8 mouse cellular contexts compared by ENCODE assay signal in genomic region chr11:32226124-32226871, GRCm38 (mm10). TPM values are rescaled to one million over a fixed set of nuclear protein-coding genes. Genes with fewer than 3 reads are reported as not detected.
DNase-seq lines count a peak whose midpoint lies in the region; TF ChIP-seq lines count a peak whose summit lies in the region.

TSS of gene Mpg (plus strand) at chr11:32226505.

- TF ChIP-seq POLR2A in cerebellum, adult 2 months (IDR thresholded peaks at IDR 0.05; ENCODE audit: borderline replicate concordance, insufficient read depth, low read length) = peak; percentile 87

- peak within 1 kb of the TSS; percentile 90 for H3K27ac ChIP-seq in cerebellum, adult 2 months (ENCODE audit: insufficient read depth, low read length)

- peak; percentile 90 for DNase-seq in MN1 (ENCODE audit: low spot score)
- peak; percentile 92 for DNase-seq in cerebellum, adult 2 months
- peak; percentile 82 for DNase-seq in forelimb bud, embryonic 11.5 days (ENCODE audit: low read depth, low spot score)
- DNase-seq in heart, postnatal 4 days = peak; percentile 92
- peak; percentile 85 to 89 for DNase-seq in layer of hippocampus, postnatal 10 days (ENCODE audit: low spot score in 2 of 2)
- DNase-seq in lung, postnatal 10 days = peak; percentile 92
- DNase-seq in ovary, postnatal 14 days (ENCODE audit: low spot score) = peak; percentile 81
- DNase-seq in thymus, postnatal 10 days (ENCODE audit: low spot score in 2 of 2) = peak; percentile 81 to 91

- H3K4me3 ChIP-seq in cerebellum, adult 2 months (replicated peaks; ENCODE audit: insufficient read depth, low read depth, low read length) = peak within 1 kb of the TSS; percentile 61

- 5% methylated on average over 47 of the region's 47 CpGs for WGBS in cerebellum, adult 2 months

- H3K27me3 ChIP-seq in cerebellum, adult 2 months (ENCODE audit: control insufficient read depth, insufficient read depth, low read length) = no peaks in the 10 kb centered on the region

- TF ChIP-seq CTCF in cerebellum, adult 2 months (IDR thresholded peaks at IDR 0.05; ENCODE audit: borderline replicate concordance, insufficient read depth, low read depth, low read length) = no peak

- peaks cover 43% of the 10 kb centered on the region for H3K4me1 ChIP-seq in cerebellum, adult 2 months (ENCODE audit: control insufficient read depth, insufficient read depth, low read length)

RNA-seq across cellular contexts. Expression of gene Mpg, which starts in this region (rescaled TPM):
- polyA plus RNA-seq in cerebellum, adult 2 months (2012; rRNA removed) = 14.8 and 15.2 TPM in 2 replicates
- 10 to 100 TPM; 10.4 to 11.3 TPM for total RNA-seq in heart, postnatal 4 days (2021)
- total RNA-seq in layer of hippocampus, postnatal 10 days (2021) = 10 to 100 TPM; 18.5 to 20.7 TPM

Comparison
In these comparisons a context has a peak if more than half of its experiments do, and no peak if none do; other contexts are left out.
1. Peak in every context shown above with its lines: DNase-seq, H3K4me3 ChIP-seq and H3K27ac ChIP-seq.